7 mouse cellular contexts compared by ENCODE assay signal in the genomic region with DNA sequence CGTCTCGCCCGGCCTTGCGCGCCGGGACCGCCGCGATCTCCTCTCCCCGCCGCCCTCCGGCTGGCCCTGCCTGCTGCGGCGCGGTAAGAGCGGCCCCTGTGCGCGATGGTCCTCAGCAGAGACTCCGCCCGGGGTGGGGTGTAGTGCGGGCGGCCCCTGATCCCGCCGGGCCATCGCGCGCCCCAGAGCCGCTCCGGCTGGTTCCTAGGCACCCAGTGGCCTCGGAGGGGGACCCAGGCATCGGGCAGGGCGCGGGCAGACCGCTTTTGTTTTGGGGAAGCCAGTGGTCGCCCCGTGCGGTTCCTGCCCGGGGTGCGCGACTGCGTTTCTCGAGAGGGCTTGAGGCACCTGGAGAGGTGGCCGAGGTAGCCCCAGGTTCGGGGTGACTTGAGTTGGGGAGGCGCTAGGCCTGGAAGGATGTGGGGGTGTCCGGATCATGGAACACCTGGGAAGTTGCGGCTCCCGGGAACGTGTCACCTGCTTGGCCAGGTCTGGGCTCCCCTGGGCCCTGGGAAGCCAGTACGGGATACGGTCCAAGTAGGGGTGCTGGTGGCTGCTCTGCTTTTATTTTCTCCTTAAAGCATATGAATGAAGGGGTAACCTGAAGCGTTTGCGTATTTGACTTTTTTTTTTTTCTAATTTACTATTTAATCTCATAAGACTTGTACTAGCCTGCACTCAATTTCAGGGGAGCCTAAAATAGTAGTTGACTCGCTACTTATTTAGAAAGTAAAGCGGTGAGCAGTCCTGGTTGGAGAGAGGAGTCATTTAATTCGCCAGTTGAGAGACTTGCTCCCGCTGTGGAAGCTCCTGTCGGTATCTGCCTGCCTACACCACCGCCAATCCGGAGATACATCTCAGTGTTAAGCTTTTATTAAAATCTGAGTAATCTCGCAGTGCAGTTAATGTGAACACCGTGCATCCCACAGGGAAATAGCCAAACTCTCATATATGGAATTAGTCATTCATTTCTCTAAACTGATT. TPM values are rescaled to one million over a fixed set of nuclear protein-coding genes. Genes with fewer than 3 reads are reported as not detected.
DNase-seq lines count a peak whose midpoint lies in the region; ATAC-seq and TF ChIP-seq lines count a peak whose summit lies in the region.

No protein-coding gene starts in this region.

- H3K27me3 ChIP-seq in embryonic facial prominence, embryonic 12.5 days = no peaks in the 10 kb centered on the region
- no peaks in the 10 kb centered on the region for H3K27me3 ChIP-seq in hindbrain, postnatal 0 days (ENCODE audit: insufficient read depth, low read length)
- no peaks in the 10 kb centered on the region for H3K27me3 ChIP-seq in lung, postnatal 0 days (replicated peaks; ENCODE audit: insufficient read depth, low read length)
- H3K27me3 ChIP-seq in stomach, embryonic 14.5 days (ENCODE audit: control insufficient read depth, insufficient read depth, low read length) = no peaks in the 10 kb centered on the region

- no peak for TF ChIP-seq CTCF in hindbrain, postnatal 0 days (IDR thresholded peaks at IDR 0.05; ENCODE audit: low read depth)
- no peak for TF ChIP-seq CTCF in lung, postnatal 0 days (IDR thresholded peaks at IDR 0.05)

- peak; percentile 37 for DNase-seq in ovary, postnatal 14 days (ENCODE audit: low spot score)
- no peak for DNase-seq in ovary, adult 18-20 months (ENCODE audit: low spot score)
- DNase-seq in adrenal gland, postnatal 14 days = peak; percentile 56
- peak; percentile 49 for DNase-seq in hindbrain, postnatal 0 days (ENCODE audit: low spot score)
- peak; percentile 52 for DNase-seq in lung, postnatal 0 days (ENCODE audit: low spot score)

- H3K9me3 ChIP-seq in embryonic facial prominence, embryonic 12.5 days = no peaks in the 10 kb centered on the region
- H3K9me3 ChIP-seq in hindbrain, postnatal 0 days (ENCODE audit: low read length) = no peaks in the 10 kb centered on the region
- no peaks in the 10 kb centered on the region for H3K9me3 ChIP-seq in lung, postnatal 0 days (ENCODE audit: low read length)
- no peaks in the 10 kb centered on the region for H3K9me3 ChIP-seq in stomach, embryonic 14.5 days (ENCODE audit: control insufficient read depth, low read depth, low read length)

- H3K4me3 ChIP-seq in embryonic facial prominence, embryonic 12.5 days = peak overlapping the region; percentile 64
- H3K4me3 ChIP-seq in hindbrain, postnatal 0 days (ENCODE audit: low read length) = peak overlapping the region; percentile 96
- peak overlapping the region; percentile 99 for H3K4me3 ChIP-seq in lung, postnatal 0 days (ENCODE audit: low read depth, low read length)
- H3K4me3 ChIP-seq in stomach, embryonic 14.5 days (ENCODE audit: low read depth, low read length) = peak overlapping the region; percentile 96

- peak overlapping the region; percentile 59 for H3K4me2 ChIP-seq in embryonic facial prominence, embryonic 12.5 days (replicated peaks)
- H3K4me2 ChIP-seq in hindbrain, postnatal 0 days (ENCODE audit: low read depth, low read length) = peak overlapping the region; percentile 94
- H3K4me2 ChIP-seq in lung, postnatal 0 days (replicated peaks; ENCODE audit: low read depth, low read length) = peak overlapping the region; percentile 91
- H3K4me2 ChIP-seq in stomach, embryonic 14.5 days (replicated peaks; ENCODE audit: low read depth, low read length) = peak overlapping the region; percentile 73

- WGBS in embryonic facial prominence, embryonic 12.5 days = under 1% methylated on average over 62 of the region's 62 CpGs
- WGBS in hindbrain, postnatal 0 days = under 1% methylated on average over 58 of the region's 62 CpGs
- under 1% methylated on average over 54 of the region's 62 CpGs for WGBS in lung, postnatal 0 days
- 1% methylated on average over 62 of the region's 62 CpGs for WGBS in stomach, embryonic 14.5 days

- H3K4me1 ChIP-seq in embryonic facial prominence, embryonic 12.5 days = peaks cover 14% of the 10 kb centered on the region
- no peaks in the 10 kb centered on the region for H3K4me1 ChIP-seq in hindbrain, postnatal 0 days (ENCODE audit: insufficient read depth, low read length)
- H3K4me1 ChIP-seq in lung, postnatal 0 days (ENCODE audit: insufficient read depth, low read depth, low read length) = peaks cover 26% of the 10 kb centered on the region; the same call in 1 of the 2 replicates
- peaks cover 16% of the 10 kb centered on the region for H3K4me1 ChIP-seq in stomach, embryonic 14.5 days (ENCODE audit: control insufficient read depth, insufficient read depth, low read length)

- H3K36me3 ChIP-seq in embryonic facial prominence, embryonic 12.5 days = peaks cover 10% of the 10 kb centered on the region; the same call in 1 of the 2 replicates
- peaks cover 3% of the 10 kb centered on the region; the same call in 1 of the 2 replicates for H3K36me3 ChIP-seq in hindbrain, postnatal 0 days (ENCODE audit: insufficient read depth, low read length)
- H3K36me3 ChIP-seq in lung, postnatal 0 days (ENCODE audit: insufficient read depth, low read length) = 0 out of 2 replicates have a peak, but pooled peaks cover 11% of the 10 kb centered on the region
- peaks cover 8% of the 10 kb centered on the region for H3K36me3 ChIP-seq in stomach, embryonic 14.5 days (ENCODE audit: control insufficient read depth, insufficient read depth, low read length)

- TF ChIP-seq EP300 in lung, postnatal 0 days (IDR thresholded peaks at IDR 0.05) = no peak

- peak; percentile 83 for ATAC-seq in embryonic facial prominence, embryonic 12.5 days (ENCODE audit: insufficient number of reproducible peaks, insufficient read depth, low FRiP score, low TSS enrichment)
- ATAC-seq in hindbrain, postnatal 0 days = peak; percentile 74
- peak; percentile 73 for ATAC-seq in lung, postnatal 0 days
- ATAC-seq in stomach, embryonic 14.5 days (ENCODE audit: insufficient number of reproducible peaks, insufficient read depth, low FRiP score, low read depth) = peak; percentile 77

- peak overlapping the region; percentile 86 for H3K9ac ChIP-seq in embryonic facial prominence, embryonic 12.5 days
- peak overlapping the region; percentile 96 for H3K9ac ChIP-seq in hindbrain, postnatal 0 days (replicated peaks; ENCODE audit: low read length)
- peak overlapping the region; percentile 100 for H3K9ac ChIP-seq in lung, postnatal 0 days (replicated peaks; ENCODE audit: low read depth)
- H3K9ac ChIP-seq in stomach, embryonic 14.5 days (replicated peaks; ENCODE audit: low read depth, low read length) = peak overlapping the region; percentile 95

- peak overlapping the region; percentile 88 for H3K27ac ChIP-seq in embryonic facial prominence, embryonic 12.5 days
- H3K27ac ChIP-seq in hindbrain, postnatal 0 days = peak overlapping the region; percentile 93
- peak overlapping the region; percentile 99 for H3K27ac ChIP-seq in lung, postnatal 0 days (ENCODE audit: low read length)
- H3K27ac ChIP-seq in stomach, embryonic 14.5 days (ENCODE audit: low read length) = peak overlapping the region; percentile 96

RNA-seq across cellular contexts. Expression of gene Ets2, which starts 1.0 kb away (rescaled TPM):
- total RNA-seq in adrenal gland, postnatal 14 days (2021) = 69.5 and 77.3 TPM in 2 replicates
- 67.6 and 72.3 TPM in 2 replicates for polyA plus RNA-seq in embryonic facial prominence, embryonic 12.5 days (2016; fragmentation: Nextera tagmentation; extraction: Ambion mirVana)
- 22.9 and 24.2 TPM in 2 replicates for total RNA-seq in hindbrain, postnatal 0 days (2014; rRNA removed)
- 15.1 and 15.8 TPM in 2 replicates for polyA plus RNA-seq in hindbrain, postnatal 0 days (2015; fragmentation: Nextera tagmentation; extraction: Ambion mirVana)
- polyA plus RNA-seq in lung, postnatal 0 days (2015; fragmentation: Nextera tagmentation; extraction: Ambion mirVana) = 71.2 and 75.5 TPM in 2 replicates
- polyA plus RNA-seq in stomach, embryonic 14.5 days (2014; fragmentation: Nextera tagmentation; extraction: Ambion mirVana) = 37.9 and 45.1 TPM in 2 replicates
